Mouse (Mus musculus): ENCODE measurements around the gene Tbc1d10a. TPM values are rescaled to one million over a fixed set of nuclear protein-coding genes. Genes with fewer than 3 reads are reported as not detected.
A peak's percentile ranks its signal among the peaks of the same experiment; 100 is the strongest.

Gene Tbc1d10a
- total and polyA plus RNA-seq, 3 experiments: 23.0 to 27.4 TPM; not detected in 1

DNA sequence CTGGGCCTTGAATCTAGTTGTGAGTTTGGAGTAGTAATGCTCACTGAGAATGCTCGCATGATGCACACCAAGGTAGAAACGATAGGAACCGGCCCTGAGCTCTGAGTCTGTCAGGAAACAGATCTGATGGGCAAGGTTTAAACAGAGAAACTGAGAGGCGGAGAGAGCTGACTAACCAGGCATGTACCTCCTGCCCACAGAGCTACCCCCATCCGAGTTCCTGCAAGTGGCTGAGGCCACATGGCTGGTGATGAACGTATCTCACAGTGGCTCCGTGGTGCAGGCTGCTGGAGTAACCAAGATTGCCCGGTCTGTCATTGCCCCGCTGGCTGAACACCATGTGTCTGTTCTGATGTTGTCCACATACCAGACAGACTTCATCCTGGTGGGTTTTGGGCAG lies 33.3 kb downstream of the Tbc1d10a start:
- Histone ChIP-seq H3K4me1 (ENCODE audit: control insufficient read depth in 1 of 2, insufficient read depth in 2 of 2, low read length in 2 of 2) (peaks cover 4 to 27% of the 10 kb centered on the region in 2 experiments; a peak in 3 of 4 replicates), H3K36me3 (ENCODE audit: control insufficient read depth in 1 of 2, insufficient read depth in 2 of 2, low read length in 2 of 2) (peaks cover 0 to 18% of the 10 kb centered on the region in 2 experiments; a peak in 2 of 4 replicates), H3K9ac (ENCODE audit: control insufficient read depth, low read depth, low read length, poor library complexity, severe bottlenecking) (no peak overlapping the region), H3K27me3 (ENCODE audit: control insufficient read depth in 1 of 2, insufficient read depth in 2 of 2, low read length in 2 of 2) (no peaks in the 10 kb centered on the region), H3K79me2 (ENCODE audit: control insufficient read depth, insufficient read depth, low read length, poor library complexity) (no peaks in the 10 kb centered on the region; the same call in 1 of the 2 replicates), H3K9me3 (replicated peaks; ENCODE audit: insufficient read depth, low read length) (no peaks in the 10 kb centered on the region), H3K27ac (ENCODE audit: control insufficient read depth, low read depth, low read length) (no peak overlapping the region), H3K4me3 (ENCODE audit: control insufficient read depth in 1 of 2, insufficient read depth in 1 of 2, low read depth in 2 of 2, low read length in 2 of 2) (no peak overlapping the region)
- no peak for TF ChIP-seq CHD1 (IDR thresholded peaks at IDR 0.05; ENCODE audit: low read depth, low read length)
- peak; percentile 1; the same call in 1 of the 2 replicates for TF ChIP-seq MAZ (IDR thresholded peaks at IDR 0.05; ENCODE audit: low read depth, low read length)
- DNase-seq (ENCODE audit: low read depth, low spot score): peak; percentile 33

DNA sequence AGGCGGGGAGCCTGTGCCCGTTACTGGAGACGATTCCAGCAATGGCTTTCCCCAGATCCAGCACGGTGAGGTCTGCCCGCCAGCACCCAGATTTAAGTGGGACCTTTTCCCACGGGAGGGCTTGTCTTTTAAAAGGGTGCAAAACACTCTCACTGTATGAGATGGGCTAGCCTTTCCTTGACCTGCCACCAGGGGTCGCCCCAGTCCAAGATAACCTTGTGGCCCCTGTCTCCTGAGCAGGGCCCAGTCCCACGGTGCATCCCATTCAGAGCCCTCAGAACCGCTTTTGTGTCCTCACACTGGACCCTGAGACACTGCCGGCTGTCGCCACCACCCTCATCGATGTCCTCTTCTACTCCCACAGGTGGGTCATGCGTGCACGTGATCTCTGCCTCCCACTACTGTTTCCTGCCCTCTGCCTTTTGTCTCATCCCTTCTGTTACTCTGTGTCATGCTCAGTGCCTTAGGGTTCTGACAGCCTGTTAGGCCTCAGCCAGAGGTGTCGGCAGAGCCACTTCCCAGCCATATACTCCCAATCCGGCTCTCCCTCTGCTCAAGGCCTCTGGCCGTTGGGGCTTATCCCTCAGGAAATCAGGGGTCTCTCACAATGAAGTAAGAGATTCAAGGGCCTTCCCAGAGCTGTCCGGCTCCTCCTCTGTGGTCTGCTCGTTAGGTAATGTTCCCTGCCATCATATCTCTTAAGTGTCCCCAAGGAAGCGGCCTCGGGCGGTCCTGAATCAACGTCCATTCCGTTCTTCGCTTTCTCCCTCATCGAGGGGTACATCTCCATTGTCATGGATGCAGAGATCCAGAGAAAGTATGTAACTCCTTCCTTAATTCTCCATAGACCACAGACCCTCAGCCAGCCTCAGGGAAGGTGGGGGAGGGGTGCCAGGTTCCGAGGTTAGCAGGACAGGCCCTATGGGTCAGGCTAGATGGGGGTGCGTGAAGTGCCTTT lies 34.1 kb downstream of the Tbc1d10a start:
- Histone ChIP-seq H3K36me3 (ENCODE audit: control insufficient read depth in 1 of 2, insufficient read depth in 2 of 2, low read length in 2 of 2) (peaks cover 0 to 18% of the 10 kb centered on the region in 2 experiments; a peak in 2 of 4 replicates), H3K27ac (ENCODE audit: control insufficient read depth, low read depth, low read length) (no peak overlapping the region), H3K4me1 (ENCODE audit: control insufficient read depth in 1 of 2, insufficient read depth in 2 of 2, low read length in 2 of 2) (peaks cover 4 to 27% of the 10 kb centered on the region in 2 experiments; a peak in 3 of 4 replicates), H3K79me2 (ENCODE audit: control insufficient read depth, insufficient read depth, low read length, poor library complexity) (no peaks in the 10 kb centered on the region; the same call in 1 of the 2 replicates), H3K9me3 (replicated peaks; ENCODE audit: insufficient read depth, low read length) (no peaks in the 10 kb centered on the region), H3K4me3 (ENCODE audit: control insufficient read depth in 1 of 2, insufficient read depth in 1 of 2, low read depth in 2 of 2, low read length in 2 of 2) (no peak overlapping the region), H3K27me3 (ENCODE audit: control insufficient read depth in 1 of 2, insufficient read depth in 2 of 2, low read length in 2 of 2) (no peaks in the 10 kb centered on the region), H3K9ac (ENCODE audit: control insufficient read depth, low read depth, low read length, poor library complexity, severe bottlenecking) (no peak overlapping the region)
- TF ChIP-seq GABPA (IDR thresholded peaks at IDR 0.05; ENCODE audit: low read depth, low read length): no peak
- TF ChIP-seq CTCF (IDR thresholded peaks at IDR 0.05 in 2 of 3, conservative IDR thresholded peaks at IDR 0.05 in 1 of 3; ENCODE audit: control insufficient read depth in 1 of 3, insufficient read depth in 1 of 3, low read depth in 2 of 3, low read length in 3 of 3, poor library complexity in 1 of 3, severe bottlenecking in 1 of 3): peak; percentile 94 to 100 (median 97)
- TF ChIP-seq RAD21 (IDR thresholded peaks at IDR 0.05; ENCODE audit: low read depth, low read length): peak; percentile 99
- peak; percentile 28; the same call in 1 of the 2 replicates for TF ChIP-seq ELF1 (IDR thresholded peaks at IDR 0.05; ENCODE audit: low read depth, low read length)
- no peak for TF ChIP-seq ZMIZ1 (IDR thresholded peaks at IDR 0.05; ENCODE audit: low read depth, low read length)
- TF ChIP-seq NRF1 (IDR thresholded peaks at IDR 0.05; ENCODE audit: insufficient read depth, low read depth, low read length, poor library complexity, severe bottlenecking): no peak
- TF ChIP-seq EP300 (IDR thresholded peaks at IDR 0.05; ENCODE audit: low read depth in 1 of 2, low read length in 2 of 2): no peak
- peak; percentile 98 for TF ChIP-seq SMC3 (IDR thresholded peaks at IDR 0.05; ENCODE audit: low read depth, low read length)
- TF ChIP-seq USF1 (IDR thresholded peaks at IDR 0.05; ENCODE audit: low read depth, low read length): no peak
- no peak for TF ChIP-seq ETS1 (IDR thresholded peaks at IDR 0.05; ENCODE audit: low read depth, low read length)
- peak; percentile 26; the same call in 1 of the 2 replicates for TF ChIP-seq MAZ (IDR thresholded peaks at IDR 0.05; ENCODE audit: low read depth, low read length)
- TF ChIP-seq POLR2AphosphoS5 (IDR thresholded peaks at IDR 0.05; ENCODE audit: borderline replicate concordance, low read depth, low read length): no peak
- TF ChIP-seq ZC3H11A (IDR thresholded peaks at IDR 0.05; ENCODE audit: low read depth, low read length): peak; percentile 98
- TF ChIP-seq MAFK (IDR thresholded peaks at IDR 0.05; ENCODE audit: borderline replicate concordance, low read depth, low read length): no peak
- DNase-seq (ENCODE audit: low read depth, low spot score): peak; percentile 88
